Mouse (Mus musculus) c-Kit-positive CD71-positive TER-119-negative erythroid progenitor cells, embryonic 14.5 days (primary cell): ENCODE measurements at regions not wholly inside any gene's neighbourhood (a gene's known extent, or its start where the extent isn't known, plus 50 kb on each side); places are given as distances from the start of the nearest gene placed in this dataset.

Experiments
- DNase-seq: peaks from one replicate; pipeline ENCODE4 v3.0.0-alpha.2; 2013; ENCODE audit warnings: low read depth

DNA sequence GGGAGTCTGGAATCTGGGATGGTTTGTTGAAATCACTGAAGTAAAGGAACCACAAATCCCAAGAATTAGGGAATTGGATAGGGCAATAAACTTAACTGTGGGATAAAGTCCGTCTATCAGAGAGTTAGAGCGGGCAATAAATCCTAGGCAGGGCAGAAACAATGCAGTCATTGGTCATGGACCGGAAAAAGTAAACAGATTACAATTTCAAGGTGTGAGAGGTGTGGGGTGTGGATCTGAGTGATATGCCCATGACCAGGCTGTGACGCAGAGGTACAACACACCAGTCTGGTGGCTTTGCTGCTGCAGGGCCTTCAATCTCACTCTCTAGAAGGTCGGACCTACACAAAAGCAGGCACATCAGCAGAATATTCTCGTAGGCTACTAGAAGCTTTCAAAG lies 206.1 kb upstream of the Klf14 start:
- DNase-seq: no peak

DNA sequence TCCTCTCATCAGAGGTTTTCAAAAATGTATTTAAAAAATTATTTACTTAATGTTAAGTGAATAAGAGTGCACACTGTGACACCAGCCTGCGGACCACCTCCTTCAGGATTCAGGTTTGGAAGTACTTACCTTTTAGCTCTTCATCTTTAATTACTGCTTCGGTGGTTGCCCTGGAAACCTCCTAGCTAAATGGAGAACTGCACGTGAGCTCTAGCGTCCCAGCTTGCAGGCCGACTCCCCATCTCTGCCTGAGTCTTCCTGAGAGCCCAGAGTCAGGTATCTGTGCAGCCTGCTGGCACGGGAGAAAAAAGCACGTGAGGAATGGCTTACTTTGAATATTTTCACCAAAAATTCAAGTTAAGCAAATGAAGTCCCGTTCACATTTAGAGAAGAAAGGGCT lies 207.5 kb upstream of the Klf14 start:
- DNase-seq: no peak

- no peak for DNase-seq
Measured at GRCm38 (mm10) chr6:31167732-31168131, 208.9 kb upstream of the Klf14 start.

DNA sequence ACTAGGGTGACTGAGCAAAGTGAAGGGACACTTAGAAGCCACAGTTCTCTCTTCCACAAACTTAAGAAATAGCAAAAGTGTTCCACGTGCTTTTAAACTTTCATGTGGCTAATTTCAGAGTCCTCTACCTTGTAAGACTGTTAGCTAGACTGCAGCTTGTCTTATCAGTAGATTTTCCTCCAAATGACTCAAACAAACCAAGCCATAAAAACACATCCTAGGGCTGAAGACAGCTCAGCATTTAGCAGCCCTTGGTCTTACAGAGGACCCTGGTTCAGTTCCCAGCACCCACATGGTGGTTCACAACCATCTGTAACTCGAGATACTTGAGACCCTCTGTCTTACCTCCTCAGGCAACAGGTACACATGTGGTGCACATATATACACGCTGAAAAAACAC lies 209.9 kb upstream of the Klf14 start:
- DNase-seq: no peak

- DNase-seq: peak; percentile 75
Measured at GRCm38 (mm10) chr6:31169343-31169742, 210.5 kb upstream of the Klf14 start.

DNA sequence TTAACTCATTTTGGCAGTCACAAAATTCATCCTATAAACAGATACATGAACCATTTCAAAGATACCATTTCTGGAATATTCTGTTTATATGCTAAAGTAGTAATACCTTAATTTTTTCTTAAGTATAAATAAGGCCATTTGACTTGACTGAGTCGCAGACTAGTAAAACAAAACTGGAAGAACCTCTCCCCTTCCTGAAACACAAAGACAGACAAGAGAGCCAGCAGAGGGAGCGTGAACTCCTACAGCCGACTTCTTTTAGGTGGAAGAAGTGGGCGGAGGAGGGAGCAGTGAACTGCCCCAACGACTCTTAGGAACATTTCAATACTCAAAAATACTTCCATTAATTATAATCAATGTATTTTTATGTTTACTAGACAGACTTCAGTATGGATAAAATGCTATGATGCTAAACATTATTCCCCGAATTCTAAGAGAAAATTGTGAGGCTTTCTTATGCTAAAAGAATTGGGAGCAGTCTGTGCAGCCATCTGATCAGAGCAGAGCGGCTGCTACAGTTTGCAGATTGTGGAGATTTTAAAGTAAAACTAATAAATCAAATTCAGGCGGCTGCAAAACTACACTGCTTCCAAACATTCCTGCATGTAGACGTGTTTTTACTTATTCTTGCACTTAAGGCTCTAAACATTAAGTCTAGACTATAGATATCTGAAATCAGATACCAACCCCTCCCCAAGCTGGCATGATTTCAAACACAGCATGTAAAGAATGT lies 211.2 kb upstream of the Klf14 start:
- DNase-seq: no peak

DNA sequence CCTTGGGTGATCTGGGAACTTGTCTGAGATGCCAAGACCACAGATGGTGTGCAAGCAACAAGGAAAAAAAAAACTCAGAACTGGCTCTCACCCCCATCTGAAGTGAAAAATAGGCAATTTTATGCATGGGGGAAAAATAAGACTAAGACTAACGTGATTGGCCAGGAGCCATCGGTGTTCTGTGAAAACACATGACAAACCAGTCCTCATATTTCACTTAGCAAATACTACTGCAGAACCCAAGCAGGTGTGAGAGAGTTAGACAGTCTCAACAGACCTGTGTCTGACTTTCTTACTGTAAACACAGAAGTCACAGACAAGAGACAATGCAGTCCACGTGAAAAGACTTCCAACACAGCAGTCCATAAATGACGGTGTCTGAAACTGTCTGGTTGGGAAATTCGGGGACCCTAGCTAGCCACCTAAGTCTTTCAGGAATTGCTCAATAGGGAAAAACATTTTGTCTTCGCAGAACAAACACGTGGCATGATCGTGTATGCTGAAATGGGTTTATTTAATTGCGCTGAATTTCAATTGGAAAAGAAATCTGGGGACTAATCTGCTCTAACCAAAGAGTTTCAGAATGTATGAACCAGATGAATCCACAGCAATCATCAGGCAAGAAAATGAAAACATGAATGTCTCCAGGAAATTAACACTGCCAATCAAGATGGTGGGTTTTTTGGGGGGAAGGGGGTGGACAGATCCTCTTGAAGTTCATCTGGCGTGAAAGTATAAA lies 213.1 kb upstream of the Klf14 start:
- DNase-seq: no peak

- no peak for DNase-seq
Measured at GRCm38 (mm10) chr6:31175769-31176168, 216.9 kb upstream of the Klf14 start.

DNA sequence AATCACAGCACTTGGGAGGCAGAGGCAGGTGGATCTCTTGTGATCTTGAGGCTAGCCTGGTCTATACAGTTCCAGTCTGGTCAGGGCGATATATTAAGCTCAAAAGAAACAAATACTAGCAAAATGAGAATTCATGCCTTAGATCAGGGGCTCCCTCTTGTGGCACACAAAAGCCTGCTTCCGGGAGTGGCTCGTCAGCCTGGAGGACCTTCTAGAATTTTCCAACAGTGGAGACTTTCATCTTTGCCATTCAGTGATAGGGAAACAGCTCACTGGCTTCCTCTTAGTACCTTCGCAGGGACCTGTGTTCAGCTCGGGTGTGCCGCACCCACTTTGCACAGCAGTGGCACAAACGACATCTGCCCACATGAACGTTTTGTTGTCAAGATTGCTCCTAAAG lies 217.5 kb upstream of the Klf14 start:
- no peak for DNase-seq

- DNase-seq: no peak
Measured at GRCm38 (mm10) chr6:31176831-31177230, 218.0 kb upstream of the Klf14 start.

GRCm38 (mm10) chr6:31178201-31178880 lies 219.5 kb upstream of the Klf14 start:
- DNase-seq: no peak

- no peak for DNase-seq
Measured at GRCm38 (mm10) chr6:31182284-31182683, 216.3 kb upstream of the Mkln1 start.

- DNase-seq: peak; percentile 41
Measured at GRCm38 (mm10) chr6:31183127-31183526, 215.4 kb upstream of the Mkln1 start.

GRCm38 (mm10) chr6:31184554-31184953 lies 214.0 kb upstream of the Mkln1 start:
- DNase-seq: no peak

DNA sequence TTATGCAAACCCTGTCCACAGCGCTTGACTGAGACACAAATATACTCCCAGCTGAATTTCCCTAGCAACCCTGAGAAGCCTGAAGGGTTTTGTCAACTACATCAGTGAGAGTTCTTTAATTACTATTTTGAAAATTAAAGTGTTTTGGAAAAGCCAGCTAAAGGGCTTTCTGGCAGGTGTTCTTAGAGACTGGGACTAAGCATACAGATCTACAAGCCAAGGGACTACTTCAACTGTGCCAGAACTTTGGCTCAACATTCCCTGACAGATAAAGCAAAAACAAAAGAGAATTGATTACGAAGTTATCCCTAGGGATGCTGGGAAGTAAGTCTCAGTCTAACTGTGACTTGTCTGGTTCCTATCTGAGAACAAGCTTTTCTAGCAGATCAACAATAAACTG lies 213.4 kb upstream of the Mkln1 start:
- DNase-seq: no peak

DNA sequence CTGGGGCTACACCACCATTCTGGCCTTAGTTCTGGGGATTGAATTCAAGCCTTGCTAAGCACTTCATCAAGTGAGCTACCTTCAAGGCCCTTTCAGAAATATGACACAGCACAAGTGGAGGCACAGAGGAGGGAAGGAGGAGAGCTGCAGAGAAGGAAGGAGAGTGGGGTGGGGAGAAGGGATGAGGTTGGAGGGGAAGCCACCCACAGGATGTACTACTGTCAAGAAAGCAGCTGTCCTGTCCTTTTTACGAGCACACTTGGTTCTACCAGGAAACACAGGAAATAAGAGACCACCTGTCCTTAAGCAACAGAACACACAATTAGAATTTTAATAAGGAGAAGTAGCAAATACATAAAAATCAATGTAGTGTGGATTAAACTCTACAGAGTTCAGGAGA lies 210.5 kb upstream of the Mkln1 start:
- DNase-seq: no peak

DNA sequence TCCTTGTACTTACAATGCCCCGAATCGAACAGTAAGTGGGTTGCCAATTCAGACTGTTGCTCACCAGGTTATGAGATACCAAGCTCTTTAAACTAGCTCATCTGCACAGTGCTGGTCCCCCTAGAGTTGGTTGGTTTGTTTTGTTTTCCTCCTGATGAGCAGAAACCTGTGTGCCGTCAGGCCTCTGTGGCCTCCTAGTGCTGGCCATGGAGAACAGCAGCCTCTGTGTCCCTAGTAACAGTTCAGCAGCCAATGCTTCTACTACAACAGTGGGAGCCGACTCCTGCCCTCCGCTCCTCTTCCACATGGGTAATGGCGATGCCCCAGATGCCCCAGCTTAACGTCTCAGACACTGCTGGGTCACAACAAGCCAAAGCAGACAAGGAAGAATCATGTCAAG lies 209.5 kb upstream of the Mkln1 start:
- DNase-seq: no peak

DNA sequence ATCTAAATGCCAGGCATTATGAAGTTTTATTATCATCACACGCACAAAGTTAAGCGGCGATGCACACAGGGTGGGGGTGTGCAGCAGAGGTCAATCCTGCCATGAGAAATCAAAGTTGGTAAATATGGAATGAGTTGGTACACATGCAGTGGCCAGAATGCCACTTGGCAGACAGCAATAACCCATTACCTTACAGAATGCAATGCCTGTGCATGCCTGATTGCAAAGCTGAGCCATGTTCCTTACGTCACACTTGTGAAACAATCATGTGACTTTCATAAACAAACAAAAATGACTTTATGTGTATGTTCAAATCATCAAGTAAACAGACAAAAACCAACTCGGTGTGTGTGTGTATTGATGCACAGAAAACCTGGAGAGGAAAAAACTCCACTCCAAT lies 208.5 kb upstream of the Mkln1 start:
- DNase-seq: no peak

DNA sequence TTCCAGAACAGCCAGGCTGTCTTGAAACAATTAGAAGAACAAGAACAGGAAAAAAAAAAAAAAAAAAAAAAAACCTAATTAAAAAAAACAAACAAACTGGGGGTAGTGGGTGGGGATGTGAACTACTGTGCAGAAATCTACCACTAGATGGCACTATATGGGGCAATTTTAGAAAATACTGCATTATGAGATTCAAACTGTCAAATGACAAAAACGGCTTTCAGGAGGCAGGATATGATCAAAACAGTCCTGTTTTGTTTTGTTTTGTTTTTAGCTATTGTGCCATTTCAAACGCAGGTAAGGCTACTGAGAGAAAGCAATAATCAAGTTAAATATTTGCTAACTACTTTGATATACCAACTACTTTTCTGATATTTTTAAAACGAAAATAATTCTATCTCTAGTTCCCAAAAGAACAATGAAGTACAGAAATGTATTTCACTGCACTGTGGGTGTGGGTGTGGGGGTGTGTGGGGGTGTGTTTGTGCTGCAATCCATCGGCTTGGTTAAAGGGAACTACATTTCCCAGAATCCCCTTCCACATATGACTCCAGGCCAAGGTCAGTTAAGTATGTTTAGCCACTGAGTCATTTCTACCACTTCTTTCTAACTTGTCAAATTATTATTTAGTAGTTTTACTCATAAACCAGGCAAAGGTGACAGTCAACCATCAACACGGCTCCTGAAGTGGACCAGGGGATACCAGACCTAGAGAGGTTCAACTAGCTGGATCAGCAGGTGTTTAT lies 207.7 kb upstream of the Mkln1 start:
- DNase-seq: peak; percentile 44

DNA sequence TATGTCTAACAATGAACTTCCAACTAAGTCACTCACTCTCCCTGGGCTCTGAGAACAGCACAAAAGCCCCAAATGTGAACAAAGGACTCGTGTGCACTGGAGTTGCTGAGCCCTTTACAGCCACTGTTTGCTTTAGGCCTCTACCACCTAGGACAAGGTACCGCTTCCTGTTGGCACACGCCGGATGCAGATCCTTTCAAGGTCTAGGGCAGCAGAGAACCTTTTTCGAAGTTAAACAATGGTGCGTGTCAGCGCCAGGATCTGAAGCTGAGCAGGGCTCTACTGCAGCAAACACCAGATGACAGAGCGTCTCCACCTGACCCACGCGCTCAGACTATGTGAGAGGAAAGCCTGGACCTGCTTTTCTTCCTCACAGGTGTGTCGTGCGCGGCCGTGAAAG lies 207.0 kb upstream of the Mkln1 start:
- no peak for DNase-seq

GRCm38 (mm10) chr6:31192197-31192596 lies 206.3 kb upstream of the Mkln1 start:
- DNase-seq: no peak

- DNase-seq: no peak
Measured at GRCm38 (mm10) chr6:31193202-31193601, 205.3 kb upstream of the Mkln1 start.
